Mouse (Mus musculus): ENCODE data around the gene Nfic. TPM values are rescaled to one million over a fixed set of nuclear protein-coding genes. Genes with fewer than 3 reads are reported as not detected.

The Nfic gene
- polyA plus RNA-seq, 1 experiment from 2014 or later, result 100.0 TPM

DNA sequence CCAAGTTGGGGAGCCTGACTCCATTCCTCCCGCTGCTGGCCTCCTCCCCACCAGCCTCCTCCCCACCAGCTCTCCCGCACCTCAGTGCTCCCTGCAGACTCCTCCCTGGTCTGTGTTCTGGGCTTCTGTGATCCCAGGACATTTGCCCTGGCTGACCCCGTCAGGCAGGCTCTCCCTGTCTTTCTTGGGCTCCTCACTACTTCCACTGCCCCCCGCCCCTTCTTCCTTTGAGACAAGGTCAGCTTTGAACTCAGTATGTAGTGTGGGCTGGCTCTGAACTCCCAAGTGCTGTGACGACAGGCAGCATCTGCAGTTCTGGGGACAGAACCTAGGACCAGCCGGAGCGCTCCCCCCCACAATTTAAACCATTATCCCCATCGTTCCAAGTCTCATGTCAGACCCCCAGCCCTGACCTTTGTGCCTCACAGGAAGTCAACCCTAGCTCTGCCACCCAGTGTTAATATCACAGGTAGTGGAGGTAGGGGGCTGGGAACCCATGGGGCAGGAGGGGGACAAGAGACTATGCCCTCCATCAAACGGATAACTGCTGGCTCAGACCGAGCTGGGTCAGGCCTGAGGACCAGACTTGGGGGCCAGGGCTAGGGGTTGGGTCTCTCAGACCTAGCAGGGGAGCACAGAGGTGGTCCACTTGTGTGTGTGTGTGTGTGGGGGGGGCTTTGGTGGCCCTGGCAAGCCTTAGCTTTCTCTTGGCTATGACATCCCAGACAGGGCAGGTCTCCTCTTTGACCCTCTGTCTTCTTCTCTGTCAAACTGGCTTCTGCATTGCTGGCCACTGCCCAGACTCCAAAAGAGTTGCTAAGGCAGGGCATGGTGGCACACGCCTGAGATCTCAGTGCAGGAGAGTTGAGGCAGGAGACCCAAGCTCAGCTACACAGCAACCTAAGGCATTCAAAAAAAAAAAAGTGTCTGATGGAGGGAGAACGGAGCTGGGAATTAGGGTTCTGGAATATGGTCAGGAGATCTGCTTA, 37.9 kb downstream of the Nfic start:
- H3K27ac ChIP-seq (replicated peaks; ENCODE audit: low read depth, low read length), result peak overlapping the region; percentile 93
- peak overlapping the region; percentile 63 for H3K9ac ChIP-seq (ENCODE audit: low read depth, low read length)
- peak overlapping the region; percentile 24 for H3K4me3 ChIP-seq (ENCODE audit: low read depth, low read length)
- ATAC-seq (ENCODE audit: low read depth) (no peak), DNase-seq (ENCODE audit: low spot score) (no peak)
- peaks cover 48% of the 10 kb centered on the region for H3K4me1 ChIP-seq (ENCODE audit: control insufficient read depth, insufficient read depth, low read length)
- H3K4me2 ChIP-seq (ENCODE audit: low read depth, low read length), result peak overlapping the region; percentile 56
- no peaks in the 10 kb centered on the region for H3K9me3 ChIP-seq (ENCODE audit: control insufficient read depth, low read length)
- no peaks in the 10 kb centered on the region for H3K27me3 ChIP-seq (replicated peaks; ENCODE audit: control insufficient read depth, insufficient read depth, low read length)
- WGBS, result 47% methylated on average over 11 of the region's 12 CpGs
- peaks cover 42% of the 10 kb centered on the region for H3K36me3 ChIP-seq (ENCODE audit: control insufficient read depth, insufficient read depth, low read length)

DNA sequence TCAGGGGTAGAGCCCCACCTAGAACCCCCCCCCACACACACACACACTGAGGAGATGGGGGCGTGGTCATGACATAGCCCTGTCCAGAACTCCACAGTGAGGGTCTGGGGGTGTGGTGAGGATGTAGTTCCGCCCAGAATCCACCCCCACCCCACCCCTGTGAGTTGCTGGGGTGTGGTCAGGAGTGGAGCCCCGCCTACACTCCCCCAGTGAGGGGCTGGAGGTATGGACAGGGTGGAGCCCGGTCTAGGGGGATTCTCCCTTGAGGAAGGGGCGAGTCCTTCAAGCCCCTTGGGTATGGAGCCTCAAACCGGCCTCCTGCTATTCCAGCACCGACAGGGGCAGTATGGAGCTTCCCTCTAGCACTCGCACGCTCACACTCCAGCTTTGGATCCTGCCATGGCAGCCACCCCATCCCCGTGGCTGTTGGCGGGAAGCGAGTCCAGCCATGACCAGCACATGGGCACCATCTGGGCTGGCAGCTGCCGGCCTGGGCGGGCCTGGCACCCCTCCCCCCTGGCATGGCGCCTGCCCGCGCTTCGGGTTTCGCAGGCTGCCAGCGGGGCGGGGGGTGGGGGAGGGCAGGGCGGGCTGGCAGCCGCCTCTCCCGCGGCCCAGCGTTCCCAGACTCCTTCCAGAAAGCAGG, 38.7 kb downstream of the Nfic start:
- Histone ChIP-seq H3K9ac (ENCODE audit: low read depth, low read length) (peak overlapping the region; percentile 63), H3K9me3 (ENCODE audit: control insufficient read depth, low read length) (no peaks in the 10 kb centered on the region), H3K4me3 (ENCODE audit: low read depth, low read length) (peak overlapping the region; percentile 24), H3K27me3 (replicated peaks; ENCODE audit: control insufficient read depth, insufficient read depth, low read length) (no peaks in the 10 kb centered on the region), H3K27ac (replicated peaks; ENCODE audit: low read depth, low read length) (peak overlapping the region; percentile 93), H3K4me1 (ENCODE audit: control insufficient read depth, insufficient read depth, low read length) (peaks cover 54% of the 10 kb centered on the region), H3K36me3 (ENCODE audit: control insufficient read depth, insufficient read depth, low read length) (peaks cover 45% of the 10 kb centered on the region), H3K4me2 (ENCODE audit: low read depth, low read length) (peak overlapping the region; percentile 56)
- 0% methylated on average over 7 of the region's 26 CpGs for WGBS
- DNase-seq (ENCODE audit: low spot score) (peak; percentile 96), ATAC-seq (ENCODE audit: low read depth) (peak; percentile 84)

DNA sequence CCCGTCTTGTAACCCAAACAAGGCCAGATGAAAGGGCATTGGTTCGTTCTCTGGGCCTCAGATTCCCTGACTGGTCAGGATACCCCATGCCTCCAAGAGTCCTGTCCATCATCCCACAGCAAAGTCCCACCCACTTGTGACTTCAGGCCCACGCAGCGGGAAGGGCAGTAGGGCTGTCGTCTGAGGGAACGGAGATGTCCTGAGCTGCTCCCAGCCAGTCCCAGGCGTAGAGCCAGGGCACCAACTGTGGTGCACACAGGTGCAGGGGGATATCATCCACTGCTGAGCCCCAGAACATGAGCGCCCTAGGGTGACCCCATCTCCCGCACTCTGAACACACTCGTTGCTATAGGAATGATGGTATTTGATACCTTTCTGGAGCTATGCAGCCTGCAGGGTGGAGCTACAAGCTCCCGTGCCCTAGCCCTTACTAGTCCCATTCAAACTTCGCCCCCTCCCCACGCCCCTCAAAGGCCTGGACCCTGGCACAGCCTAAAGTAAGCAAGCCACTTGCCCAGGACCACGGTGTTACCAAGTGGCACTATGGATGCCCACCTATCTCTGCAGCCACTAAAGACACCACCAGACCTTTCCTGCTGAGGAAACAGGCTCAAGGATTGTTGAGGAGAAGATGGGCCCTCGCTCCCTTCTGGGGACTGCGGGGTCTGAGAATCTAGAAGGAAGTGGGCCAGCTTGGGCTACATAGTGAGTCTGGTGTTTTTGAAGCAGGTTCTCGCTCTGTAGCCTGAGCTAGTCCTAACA, 39.7 kb downstream of the Nfic start:
- Histone ChIP-seq H3K27ac (replicated peaks; ENCODE audit: low read depth, low read length) (peak overlapping the region; percentile 93), H3K9me3 (ENCODE audit: control insufficient read depth, low read length) (no peaks in the 10 kb centered on the region), H3K4me3 (ENCODE audit: low read depth, low read length) (no peak overlapping the region), H3K27me3 (replicated peaks; ENCODE audit: control insufficient read depth, insufficient read depth, low read length) (no peaks in the 10 kb centered on the region), H3K9ac (ENCODE audit: low read depth, low read length) (0 out of 2 replicates have a peak overlapping the region, but pooled peaks have one; percentile 35), H3K36me3 (ENCODE audit: control insufficient read depth, insufficient read depth, low read length) (peaks cover 43% of the 10 kb centered on the region), H3K4me1 (ENCODE audit: control insufficient read depth, insufficient read depth, low read length) (peaks cover 59% of the 10 kb centered on the region), H3K4me2 (ENCODE audit: low read depth, low read length) (0 out of 2 replicates have a peak overlapping the region, but pooled peaks have one; percentile 56)
- DNase-seq (ENCODE audit: low spot score), result no peak
- 57% methylated on average over 17 of the region's 17 CpGs for WGBS
- ATAC-seq (ENCODE audit: low read depth), result no peak

DNA sequence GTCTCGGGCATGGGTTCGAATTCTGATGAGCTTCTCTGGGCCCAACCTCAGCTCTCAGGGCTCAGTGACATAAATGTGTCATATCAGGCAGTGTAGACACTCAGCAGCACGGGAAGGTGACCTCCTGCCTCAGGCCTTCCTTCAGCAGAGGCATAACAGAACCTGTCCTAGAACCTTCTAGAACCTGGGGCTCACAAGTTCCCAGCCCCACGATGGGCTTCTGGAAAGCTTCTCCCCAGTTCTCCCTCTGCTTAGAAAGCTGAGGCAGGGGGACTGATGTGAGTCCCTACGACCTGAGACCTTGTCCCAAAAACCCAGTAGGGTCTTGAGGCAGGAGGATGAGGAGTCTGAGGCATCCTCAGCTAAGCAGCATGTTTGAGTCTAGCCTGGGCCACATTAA, 40.3 kb downstream of the Nfic start:
- 85% methylated on average over 5 of the region's 5 CpGs for WGBS
- Histone ChIP-seq H3K9me3 (ENCODE audit: control insufficient read depth, low read length) (no peaks in the 10 kb centered on the region), H3K27me3 (replicated peaks; ENCODE audit: control insufficient read depth, insufficient read depth, low read length) (no peaks in the 10 kb centered on the region), H3K4me2 (ENCODE audit: low read depth, low read length) (no peak overlapping the region; the same call in 1 of the 2 replicates), H3K36me3 (ENCODE audit: control insufficient read depth, insufficient read depth, low read length) (peaks cover 37% of the 10 kb centered on the region), H3K9ac (ENCODE audit: low read depth, low read length) (no peak overlapping the region), H3K27ac (replicated peaks; ENCODE audit: low read depth, low read length) (peak overlapping the region; percentile 48), H3K4me3 (ENCODE audit: low read depth, low read length) (no peak overlapping the region), H3K4me1 (ENCODE audit: control insufficient read depth, insufficient read depth, low read length) (peaks cover 59% of the 10 kb centered on the region)
- no peak for ATAC-seq (ENCODE audit: low read depth)
- no peak for DNase-seq (ENCODE audit: low spot score)

DNA sequence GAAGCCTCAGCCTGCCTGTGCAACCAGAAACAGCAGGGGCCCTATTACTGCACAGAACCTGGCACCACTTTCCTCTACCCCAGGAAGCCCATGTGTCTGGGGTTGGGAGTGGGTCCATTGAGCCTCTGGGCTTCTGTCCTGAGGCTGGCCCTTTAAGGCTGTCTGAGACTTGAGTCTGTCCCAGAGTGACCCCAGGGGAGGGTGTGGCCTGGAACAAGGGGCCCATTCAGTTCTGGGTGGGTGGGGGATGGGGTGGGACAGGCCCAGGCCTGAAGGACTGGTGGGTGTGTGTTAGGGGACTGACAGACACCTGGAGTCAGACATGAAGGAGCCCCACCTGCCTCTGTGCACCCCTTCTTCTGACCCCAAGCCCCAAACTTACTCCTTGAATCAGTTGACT, 40.8 kb downstream of the Nfic start:
- ATAC-seq (ENCODE audit: low read depth), result no peak
- Histone ChIP-seq H3K27me3 (replicated peaks; ENCODE audit: control insufficient read depth, insufficient read depth, low read length) (no peaks in the 10 kb centered on the region), H3K9ac (ENCODE audit: low read depth, low read length) (no peak overlapping the region), H3K36me3 (ENCODE audit: control insufficient read depth, insufficient read depth, low read length) (peaks cover 33% of the 10 kb centered on the region), H3K27ac (replicated peaks; ENCODE audit: low read depth, low read length) (peak overlapping the region; percentile 84; the same call in 1 of the 2 replicates), H3K4me1 (ENCODE audit: control insufficient read depth, insufficient read depth, low read length) (peaks cover 60% of the 10 kb centered on the region), H3K9me3 (ENCODE audit: control insufficient read depth, low read length) (no peaks in the 10 kb centered on the region), H3K4me2 (ENCODE audit: low read depth, low read length) (peak overlapping the region; percentile 35), H3K4me3 (ENCODE audit: low read depth, low read length) (no peak overlapping the region)
- peak; percentile 73 for DNase-seq (ENCODE audit: low spot score)

DNA sequence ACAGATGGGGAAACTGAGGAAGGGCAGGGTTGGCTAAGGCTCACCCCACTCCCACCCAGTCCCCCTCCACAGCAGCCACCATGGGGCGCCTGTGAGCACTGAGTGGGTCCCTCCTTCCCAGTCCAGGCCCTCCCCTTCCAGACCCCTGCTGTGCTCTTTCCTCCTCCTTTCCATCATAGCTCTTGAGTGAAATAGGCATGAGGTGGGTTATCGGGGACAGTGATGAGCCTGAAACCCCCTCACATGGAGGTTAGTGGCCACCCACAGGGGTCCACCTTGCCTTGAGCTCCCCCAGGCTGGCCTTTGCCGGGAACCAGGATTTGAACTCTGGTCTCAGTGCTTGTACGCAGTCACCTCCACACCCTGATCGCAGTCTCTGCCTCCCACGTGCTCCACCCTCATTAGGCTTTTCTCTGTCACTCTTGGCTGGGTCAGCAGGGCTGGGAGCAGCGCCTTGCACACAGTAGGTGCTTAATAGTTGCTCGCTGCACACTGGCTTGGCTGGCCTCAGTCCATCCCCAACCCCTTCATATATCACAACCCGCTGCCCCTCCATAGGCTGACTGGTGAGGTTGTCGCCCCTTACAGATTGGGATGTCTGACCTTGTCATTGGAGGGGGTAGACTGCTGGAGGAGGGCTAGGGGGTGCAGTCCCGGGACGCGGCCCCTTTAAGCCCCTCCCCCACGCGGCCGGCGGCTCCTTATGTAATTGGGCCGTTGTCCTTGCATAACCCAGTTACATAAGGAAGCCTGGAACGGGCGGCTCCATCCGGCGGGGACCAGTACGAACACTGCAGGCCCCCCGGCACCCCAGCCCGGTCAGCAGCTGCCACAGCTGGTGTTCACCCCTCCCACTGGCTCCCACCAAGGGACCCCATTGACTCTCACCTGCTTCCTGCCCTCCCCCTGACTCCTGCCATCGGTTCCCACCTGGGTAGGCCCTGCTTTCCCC, 41.8 kb downstream of the Nfic start:
- Histone ChIP-seq H3K27ac (replicated peaks; ENCODE audit: low read depth, low read length) (peak overlapping the region; percentile 84), H3K9me3 (ENCODE audit: control insufficient read depth, low read length) (no peaks in the 10 kb centered on the region), H3K27me3 (replicated peaks; ENCODE audit: control insufficient read depth, insufficient read depth, low read length) (no peaks in the 10 kb centered on the region), H3K4me1 (ENCODE audit: control insufficient read depth, insufficient read depth, low read length) (peaks cover 69% of the 10 kb centered on the region), H3K4me3 (ENCODE audit: low read depth, low read length) (peak overlapping the region; percentile 1; the same call in 1 of the 2 replicates), H3K36me3 (ENCODE audit: control insufficient read depth, insufficient read depth, low read length) (peaks cover 28% of the 10 kb centered on the region; the same call in 1 of the 2 replicates), H3K9ac (ENCODE audit: low read depth, low read length) (peak overlapping the region; percentile 35; the same call in 1 of the 2 replicates), H3K4me2 (ENCODE audit: low read depth, low read length) (peak overlapping the region; percentile 35)
- DNase-seq (ENCODE audit: low spot score) (peak; percentile 86), ATAC-seq (ENCODE audit: low read depth) (peak; percentile 5; the same call in 1 of the 2 replicates)
- WGBS, result 41% methylated on average over 17 of the region's 26 CpGs

DNA sequence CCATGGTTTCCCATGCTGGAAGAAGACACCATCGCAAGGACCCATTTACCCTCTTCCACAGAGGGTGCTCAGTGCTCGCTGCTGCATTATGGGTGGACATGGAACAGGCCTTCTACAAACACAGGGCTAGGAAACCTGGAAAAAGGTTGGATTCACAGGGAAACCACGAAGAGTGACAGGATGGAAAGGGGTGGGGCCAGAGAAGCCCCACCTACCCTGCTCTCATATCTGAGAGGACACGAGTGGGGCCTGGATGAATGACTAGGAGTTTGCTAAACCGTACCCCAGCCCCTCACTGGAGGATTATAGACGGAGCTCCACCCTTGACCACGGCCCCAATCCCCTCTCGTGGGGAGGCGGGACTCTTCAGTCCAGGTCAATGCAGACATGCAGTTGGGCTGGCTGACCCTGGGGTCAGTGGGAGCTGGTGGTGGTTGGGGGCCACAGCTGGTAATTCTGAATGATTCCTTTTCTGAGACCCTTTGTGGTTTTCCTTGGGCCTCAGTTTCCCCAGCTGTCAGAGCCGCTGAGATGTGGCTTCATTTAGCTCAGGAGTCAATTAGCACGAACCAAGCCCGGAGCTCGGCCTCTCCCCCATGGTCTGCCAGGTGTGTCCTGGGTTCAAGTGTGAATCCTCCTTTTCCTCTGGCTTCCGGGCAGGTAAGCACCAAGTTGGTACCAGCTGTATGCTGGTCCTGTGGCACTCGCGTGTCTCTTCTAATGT, 42.7 kb downstream of the Nfic start:
- DNase-seq (ENCODE audit: low spot score) (no peak), ATAC-seq (ENCODE audit: low read depth) (no peak)
- no peak overlapping the region for H3K4me3 ChIP-seq (ENCODE audit: low read depth, low read length)
- H3K27me3 ChIP-seq (replicated peaks; ENCODE audit: control insufficient read depth, insufficient read depth, low read length), result no peaks in the 10 kb centered on the region
- peak overlapping the region; percentile 84; the same call in 1 of the 2 replicates for H3K27ac ChIP-seq (replicated peaks; ENCODE audit: low read depth, low read length)
- H3K4me1 ChIP-seq (ENCODE audit: control insufficient read depth, insufficient read depth, low read length), result peaks cover 76% of the 10 kb centered on the region
- H3K4me2 ChIP-seq (ENCODE audit: low read depth, low read length), result no peak overlapping the region
- H3K36me3 ChIP-seq (ENCODE audit: control insufficient read depth, insufficient read depth, low read length), result peaks cover 29% of the 10 kb centered on the region
- H3K9me3 ChIP-seq (ENCODE audit: control insufficient read depth, low read length), result no peaks in the 10 kb centered on the region
- WGBS, result 71% methylated on average over 16 of the region's 16 CpGs
- no peak overlapping the region for H3K9ac ChIP-seq (ENCODE audit: low read depth, low read length)

Data from embryonic facial prominence, embryonic 14.5 days (tissue).